Mouse (Mus musculus) T-helper 2 cell (primary cell): ENCODE results near the gene Snapc1.

Experiments used
- in situ Hi-C: fragments of 300-600 bp; cut with MboI, MseI; formaldehyde crosslinking; loops from one replicate; pipeline ENCODE4 v1.15.1; 2025; ENCODE audit warnings: high pct_unique_total_duplicates

The Snapc1 gene

GRCm38 (mm10) chr12:73988393-73989008, 24.2 kb downstream of the Snapc1 start:
- in situ Hi-C loops, result no loop called here

DNA sequence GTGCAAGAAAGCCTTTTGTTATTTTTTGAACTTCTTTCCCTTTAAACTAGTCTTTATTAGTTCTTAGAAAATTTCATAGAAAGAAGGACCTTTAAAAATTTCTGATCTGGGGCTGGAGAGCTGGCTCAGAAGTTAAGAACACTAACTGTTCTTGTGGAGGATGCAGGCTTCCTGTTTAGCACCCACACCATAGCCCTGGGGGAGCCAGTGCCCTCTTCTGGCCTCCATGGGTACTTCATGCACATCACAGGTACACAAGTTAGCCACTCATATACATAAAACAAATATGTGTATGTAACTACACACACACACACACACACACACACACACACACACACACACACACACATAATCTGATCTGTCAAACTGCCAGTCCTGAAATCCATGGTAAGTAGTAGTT, 25.3 kb downstream of the Snapc1 start:
- in situ Hi-C loops, result no loop called here

DNA sequence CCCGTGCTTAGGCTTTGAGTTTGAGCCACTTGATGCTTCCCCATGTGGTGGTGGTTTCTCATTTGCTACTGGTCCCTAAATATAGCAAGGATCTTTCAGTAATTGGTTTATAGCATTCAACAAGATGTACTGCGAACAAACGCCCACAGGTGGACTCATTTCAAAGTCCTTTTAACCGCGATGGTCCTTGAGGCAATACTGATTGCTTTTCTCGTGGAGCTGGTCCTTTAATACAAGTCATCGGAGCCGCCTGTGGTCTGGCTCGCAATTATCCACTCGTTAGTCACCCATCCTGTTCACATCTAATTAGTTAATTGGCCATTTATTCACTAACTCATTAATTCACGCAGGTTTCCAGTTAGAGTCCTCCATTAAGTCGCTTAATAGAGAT, 32.6 kb downstream of the Snapc1 start:
- in situ Hi-C loops, result no loop called here

GRCm38 (mm10) chr12:73997297-73998127, 33.2 kb downstream of the Snapc1 start, which contains the start of gene Syt16:
Syt16 (plus strand) TSS chr12:73997661.
- in situ Hi-C loops, result no loop called here

GRCm38 (mm10) chr12:73998128-73998456, 33.8 kb downstream of the Snapc1 start:
- in situ Hi-C loops, result no loop called here

DNA sequence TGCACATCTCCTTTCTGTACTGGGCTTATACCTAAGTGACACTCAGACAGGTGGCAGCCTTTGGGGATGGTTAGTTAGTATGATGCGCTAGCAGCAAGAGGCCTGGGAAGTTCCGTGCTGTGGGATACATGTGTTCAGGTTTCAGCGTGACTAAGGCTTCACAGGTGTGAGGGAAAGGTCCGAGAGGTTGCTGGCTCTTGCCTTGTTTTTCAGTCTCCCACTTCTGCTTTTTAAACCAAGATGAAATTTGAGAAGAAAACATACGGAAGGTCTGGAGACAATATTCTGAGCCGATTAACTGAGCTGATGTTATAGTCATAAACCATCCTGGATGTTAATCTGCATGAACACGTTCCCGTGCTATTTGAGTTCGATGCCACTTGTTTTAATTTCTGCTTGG, 38.2 kb downstream of the Snapc1 start:
- in situ Hi-C loops, result no loop called here

DNA sequence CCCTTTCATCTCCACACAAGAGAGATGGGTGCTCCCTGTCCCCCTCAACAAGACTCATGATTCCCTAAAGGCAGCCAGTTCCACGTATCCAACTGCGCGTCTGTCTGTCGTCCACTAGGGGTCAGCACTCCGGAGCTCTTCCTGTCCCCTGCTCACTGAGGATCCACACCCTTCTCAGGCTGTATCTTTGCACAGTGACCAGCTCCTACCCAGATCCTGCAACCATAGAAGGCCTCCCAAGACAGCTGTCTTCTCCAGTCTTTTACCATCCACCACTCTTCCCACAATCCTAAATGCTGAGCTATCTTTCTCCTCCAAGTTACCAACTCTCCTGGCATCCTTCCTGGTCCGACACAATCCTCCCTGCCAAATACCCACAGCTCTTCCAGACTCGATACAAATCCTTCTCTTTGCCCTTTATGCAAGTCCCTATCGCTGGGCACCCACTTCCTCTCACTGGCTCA, 45.2 kb downstream of the Snapc1 start:
- in situ Hi-C loops, result no loop called here

GRCm38 (mm10) chr12:74013739-74014138, 49.5 kb downstream of the Snapc1 start:
- in situ Hi-C loops, result no loop called here

- in situ Hi-C loops, result no loop called here
Measured at GRCm38 (mm10) chr12:74014739-74015270, 50.5 kb downstream of the Snapc1 start.

DNA sequence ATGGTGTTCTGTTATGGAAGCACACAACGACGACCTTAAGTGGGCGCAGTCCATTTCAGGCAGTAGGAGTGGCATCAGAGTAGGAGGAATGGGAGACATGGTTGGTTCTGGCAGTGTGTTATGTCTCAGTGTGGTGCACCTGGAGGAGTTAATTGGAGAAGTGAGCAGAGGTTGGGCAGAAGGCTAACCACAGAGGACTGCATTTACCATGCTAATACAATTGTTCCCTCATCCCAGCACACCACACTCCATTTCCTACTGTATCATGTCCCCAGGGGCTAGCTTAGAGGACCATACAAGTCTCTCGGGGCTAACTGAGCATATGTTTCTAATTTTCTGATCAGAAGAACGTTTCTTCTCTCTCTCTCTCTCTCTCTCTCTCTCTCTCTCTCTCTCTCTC, 51.2 kb downstream of the Snapc1 start:
- in situ Hi-C loops, result no loop called here

- in situ Hi-C loops, result no loop called here
Measured at GRCm38 (mm10) chr12:74023260-74023659, 59.0 kb downstream of the Snapc1 start.

GRCm38 (mm10) chr12:74024912-74025311, 60.6 kb downstream of the Snapc1 start:
- in situ Hi-C loops, result no loop called here
